Mouse (Mus musculus) ES-E14 (cell line): ENCODE results near the gene Hoxd13. TPM values are rescaled to one million over a fixed set of nuclear protein-coding genes. Genes with fewer than 3 reads are reported as not detected.

ENCODE experiments used
- DNase-seq: peaks from one replicate; pipeline ENCODE4 v3.0.0-alpha.2; 2013; ENCODE audit warnings: low read depth, low spot score
- H3K27ac ChIP-seq: 2 replicates; pipeline ENCODE4 v1.5.1; 2012; ENCODE audit warnings: low read depth, mild to moderate bottlenecking, low read length, moderate library complexity, mixed read lengths; ENCODE audit not compliant: poor library complexity, insufficient read depth, severe bottlenecking
- H3K36me3 ChIP-seq: 2 replicates; pipeline ENCODE4 v1.6.1; 2012; ENCODE audit warnings: mild to moderate bottlenecking, low read length, moderate library complexity, mixed read lengths; ENCODE audit not compliant: control insufficient read depth, poor library complexity, insufficient read depth, severe bottlenecking
- H3K4me1 ChIP-seq, 2 experiments: fragments of 150-350 bp in 1 of 2; sonication (generic) in 1 of 2; 2 replicates each; pipeline ENCODE4 v1.6.1; 2012; ENCODE audit warnings: low read length in 2 of 2, mild to moderate bottlenecking in 1 of 2, mixed read lengths in 1 of 2; ENCODE audit not compliant: control insufficient read depth in 2 of 2, insufficient read depth in 2 of 2, poor library complexity in 1 of 2
- H3K4me3 ChIP-seq, 2 experiments: fragments of 150-350 bp in 1 of 2; sonication (generic) in 1 of 2; 2 replicates each; pipeline ENCODE4 v1.5.1; 2012; ENCODE audit warnings: low read length in 2 of 2, low read depth in 1 of 2, mild to moderate bottlenecking in 1 of 2, mixed read lengths in 1 of 2; ENCODE audit not compliant: insufficient read depth in 1 of 2, poor library complexity in 1 of 2, severe bottlenecking in 1 of 2
- H3K9ac ChIP-seq: 2 replicates; pipeline ENCODE4 v1.6.1; 2012; ENCODE audit warnings: low read depth, mild to moderate bottlenecking, low read length, mixed read lengths; ENCODE audit not compliant: poor library complexity, insufficient read depth, severe bottlenecking
- H3K9me3 ChIP-seq: fragments of 150-350 bp; sonication (generic); 2 replicates; pipeline ENCODE4 v1.6.1; 2012; ENCODE audit warnings: low read depth, mild to moderate bottlenecking, low read length; ENCODE audit not compliant: control insufficient read depth, insufficient read depth
- CHD2 ChIP-seq: IDR thresholded peaks from 2 replicates; pipeline ENCODE4 v1.6.1; 2014; ENCODE audit warnings: mild to moderate bottlenecking, low read depth, low read length, inconsistent platforms
- HCFC1 ChIP-seq: IDR thresholded peaks from 2 replicates; pipeline ENCODE4 v1.6.1; 2012; ENCODE audit warnings: low read length, inconsistent platforms, borderline replicate concordance; ENCODE audit not compliant: insufficient read depth
- MAFK ChIP-seq: IDR thresholded peaks from 2 replicates; pipeline ENCODE4 v1.6.1; 2014; ENCODE audit warnings: mild to moderate bottlenecking, low read depth, low read length, inconsistent platforms; ENCODE audit not compliant: insufficient read depth
- ZC3H11A ChIP-seq: IDR thresholded peaks from 2 replicates; pipeline ENCODE4 v1.6.1; 2012; ENCODE audit warnings: low read depth, mild to moderate bottlenecking, inconsistent platforms, low read length, borderline replicate concordance
- ZNF384 ChIP-seq: IDR thresholded peaks from 2 replicates; pipeline ENCODE4 v1.6.1; 2012; ENCODE audit warnings: low read depth, low read length, inconsistent platforms
- in situ Hi-C, 2 experiments: fragments of 600-800 bp; cut with MboI; formaldehyde crosslinking; loops; one replicate each; pipeline ENCODE4 v1.15.1; 2025; ENCODE audit warnings: low sequenced_read_pairs in 2 of 2, inconsistent platforms in 1 of 2; ENCODE audit not compliant: unreplicated experiment in 2 of 2
- total RNA-seq: library from RNA; depleted of rRNA; stranded (reverse); fragments of 300-350 nt; gene quantifications from 2 replicates; pipeline ENCODE4 v1.2.3, GENCODE M21; 2012

Gene Hoxd13
- total RNA-seq, 1 experiment, result 0.98 TPM

DNA sequence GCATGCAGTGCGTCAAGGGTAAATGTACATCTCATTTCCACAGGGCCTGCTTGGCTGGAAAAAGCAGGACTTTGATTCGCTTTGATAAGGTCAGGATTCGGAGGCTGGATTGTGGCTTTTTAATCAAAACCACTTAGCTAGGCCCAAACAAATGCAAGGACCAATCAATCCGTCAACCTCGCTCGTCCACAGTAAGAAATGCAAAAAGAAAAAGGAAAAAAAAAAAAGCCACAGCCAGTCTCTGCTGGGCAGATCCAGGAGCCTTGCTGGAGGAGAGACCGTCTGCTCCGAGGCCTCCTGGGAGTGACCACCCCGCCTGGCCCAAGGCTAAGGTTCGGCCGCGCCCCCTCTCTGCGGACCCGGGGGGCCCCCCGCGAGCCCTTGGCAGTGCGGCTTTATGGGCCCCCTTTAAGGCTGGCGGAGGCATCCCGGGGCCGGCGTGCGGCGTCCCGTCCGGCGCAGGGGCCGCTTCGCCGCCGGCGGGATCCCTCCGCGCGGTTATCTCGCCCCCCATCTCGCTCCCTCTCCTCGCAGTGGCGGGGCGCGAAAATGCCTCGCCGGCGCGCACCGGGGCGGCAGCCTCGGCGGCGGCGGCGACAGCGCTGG lies 36.4 kb downstream of the Hoxd13 start, which contains the start of gene Hoxd8:
Gene Hoxd8, plus strand, starts transcription at position 223 of the 606 bp plus-strand sequence.
- H3K4me1 ChIP-seq, result peaks cover 0 to 5% of the 10 kb centered on the region in 2 experiments; a peak in 1 of 4 replicates
- peak within 1 kb of the TSS; percentile 42 to 79; a peak in 3 of 4 replicates for H3K4me3 ChIP-seq
- TF ChIP-seq ZC3H11A (no peak), ZNF384 (peak; percentile 54), HCFC1 (no peak), MAFK (no peak)
- DNase-seq, result no peak
- H3K36me3 ChIP-seq, result no peaks in the 10 kb centered on the region
- H3K9ac ChIP-seq, result peak within 1 kb of the TSS; percentile 67
- no peaks in the 10 kb centered on the region for H3K9me3 ChIP-seq
- in situ Hi-C loops, result loop anchor here (5.0 to 25.0 kb wide), 3 partner anchors 438 to 883 kb away; no protein-coding TSS in a partner anchor
- H3K27ac ChIP-seq, result no peak within 1 kb of the TSS

DNA sequence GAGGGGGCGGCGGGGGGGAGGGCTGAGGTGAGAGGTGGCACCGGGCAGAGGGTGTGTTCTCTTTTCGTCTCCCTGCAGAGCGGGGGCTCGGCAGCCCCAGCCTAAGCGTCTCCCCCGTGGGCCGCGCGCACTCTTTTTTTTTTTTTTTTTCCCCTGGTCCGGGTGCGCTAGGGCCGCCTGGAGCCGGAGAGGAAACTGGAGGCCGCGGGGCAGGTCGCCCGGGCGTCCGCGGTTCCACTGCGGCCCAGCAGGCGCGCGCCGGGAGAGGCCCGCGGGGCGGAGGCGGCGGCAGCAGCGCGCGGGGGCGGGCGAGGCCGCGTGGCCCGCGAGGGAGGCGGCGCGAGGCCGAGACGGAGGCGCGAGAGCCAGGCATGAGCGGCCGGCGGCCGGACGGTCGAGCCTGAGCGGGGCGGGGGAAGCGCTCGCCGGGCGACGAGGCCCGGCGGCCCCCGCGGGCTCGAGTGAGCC lies 36.9 kb downstream of the Hoxd13 start:
- Histone ChIP-seq H3K4me3 (peak overlapping the region; percentile 42 to 79; a peak in 3 of 4 replicates), H3K4me1 (peaks cover 0 to 5% of the 10 kb centered on the region in 2 experiments; a peak in 1 of 4 replicates), H3K36me3 (no peaks in the 10 kb centered on the region), H3K9me3 (no peaks in the 10 kb centered on the region), H3K9ac (peak overlapping the region; percentile 67), H3K27ac (no peak overlapping the region)
- TF ChIP-seq MAFK (no peak), ZNF384 (0 out of 2 replicates have a peak, but pooled peaks have one; percentile 24), ZC3H11A (no peak)
- in situ Hi-C loops, result loop anchor here (5.0 to 25.0 kb wide), 3 partner anchors 437 to 882 kb away; no protein-coding TSS in a partner anchor
- DNase-seq, result no peak

GRCm38 (mm10) chr2:74705467-74706089 lies 37.5 kb downstream of the Hoxd13 start:
- H3K9ac ChIP-seq, result peak overlapping the region; percentile 67
- no peak for TF ChIP-seq ZNF384
- no peak for TF ChIP-seq MAFK
- no peak for TF ChIP-seq HCFC1
- TF ChIP-seq ZC3H11A, result no peak
- TF ChIP-seq CHD2, result no peak
- DNase-seq, result no peak
- peak overlapping the region; percentile 18 to 79 for H3K4me3 ChIP-seq
- in situ Hi-C loops, result loop anchor here (25.0 kb wide), 2 partner anchors 607 to 882 kb away; no protein-coding TSS in a partner anchor
- H3K36me3 ChIP-seq, result no peaks in the 10 kb centered on the region
- no peaks in the 10 kb centered on the region for H3K9me3 ChIP-seq
- H3K27ac ChIP-seq, result no peak overlapping the region
- peaks cover 0 to 5% of the 10 kb centered on the region in 2 experiments; a peak in 1 of 4 replicates for H3K4me1 ChIP-seq

GRCm38 (mm10) chr2:74706393-74706960 lies 38.4 kb downstream of the Hoxd13 start:
- Histone ChIP-seq H3K27ac (no peak overlapping the region), H3K36me3 (no peaks in the 10 kb centered on the region), H3K4me3 (no peak overlapping the region), H3K4me1 (peaks cover 0 to 5% of the 10 kb centered on the region in 2 experiments; a peak in 1 of 4 replicates), H3K9me3 (no peaks in the 10 kb centered on the region), H3K9ac (no peak overlapping the region)
- in situ Hi-C loops, result loop anchor here (25.0 kb wide), 2 partner anchors 606 to 881 kb away; no protein-coding TSS in a partner anchor
- no peak for DNase-seq
- TF ChIP-seq ZC3H11A (no peak), MAFK (no peak), ZNF384 (no peak)
